Mouse (Mus musculus): ENCODE results near the gene Tbc1d22a. TPM values are rescaled to one million over a fixed set of nuclear protein-coding genes. Genes with fewer than 3 reads are reported as not detected.

Gene Tbc1d22a
- total RNA-seq, 1 experiment from 2014 or later: 14.6 TPM

GRCm38 (mm10) chr15:86364948-86365658 is 150.8 kb downstream of the Tbc1d22a start:
- ATAC-seq (replicated peaks in 1 of 2; ENCODE audit: insufficient read depth in 1 of 2, low FRiP score in 2 of 2, low TSS enrichment in 1 of 2, low read depth in 1 of 2, poor library complexity in 2 of 2, severe bottlenecking in 2 of 2): no peak

DNA sequence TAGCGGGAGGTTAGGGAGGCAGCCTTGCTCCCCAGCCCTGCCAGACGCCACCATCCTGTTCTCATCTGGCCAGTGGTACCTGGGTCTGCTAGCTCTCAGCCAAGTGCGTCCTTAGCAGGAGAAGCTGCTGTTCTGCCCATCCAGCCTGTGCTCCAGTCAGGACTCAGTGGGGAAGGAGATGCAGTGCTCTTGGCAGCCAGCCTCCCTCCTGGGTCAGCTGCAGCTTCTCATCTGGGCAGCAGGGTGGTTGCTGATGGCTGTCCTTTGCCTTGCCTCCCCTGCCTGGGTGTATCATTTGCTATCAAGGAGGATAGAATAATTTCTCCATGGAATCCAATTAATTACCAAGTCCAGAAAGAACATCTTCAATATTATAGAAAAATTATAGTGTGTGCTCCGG is 152.5 kb downstream of the Tbc1d22a start:
- ATAC-seq (replicated peaks in 1 of 2; ENCODE audit: insufficient read depth in 1 of 2, low FRiP score in 2 of 2, low TSS enrichment in 1 of 2, low read depth in 1 of 2, poor library complexity in 2 of 2, severe bottlenecking in 2 of 2): no peak

- no peak for ATAC-seq (replicated peaks in 1 of 2; ENCODE audit: insufficient read depth in 1 of 2, low FRiP score in 2 of 2, low TSS enrichment in 1 of 2, low read depth in 1 of 2, poor library complexity in 2 of 2, severe bottlenecking in 2 of 2)
These were observed 153.0 kb downstream of the Tbc1d22a start for GRCm38 (mm10) chr15:86367247-86367646.

GRCm38 (mm10) chr15:86370846-86371245 is 156.6 kb downstream of the Tbc1d22a start:
- ATAC-seq (replicated peaks in 1 of 2; ENCODE audit: insufficient read depth in 1 of 2, low FRiP score in 2 of 2, low TSS enrichment in 1 of 2, low read depth in 1 of 2, poor library complexity in 2 of 2, severe bottlenecking in 2 of 2): no peak

GRCm38 (mm10) chr15:86375262-86375661 is 161.0 kb downstream of the Tbc1d22a start:
- ATAC-seq (replicated peaks in 1 of 2; ENCODE audit: insufficient read depth in 1 of 2, low FRiP score in 2 of 2, low TSS enrichment in 1 of 2, low read depth in 1 of 2, poor library complexity in 2 of 2, severe bottlenecking in 2 of 2): no peak

DNA sequence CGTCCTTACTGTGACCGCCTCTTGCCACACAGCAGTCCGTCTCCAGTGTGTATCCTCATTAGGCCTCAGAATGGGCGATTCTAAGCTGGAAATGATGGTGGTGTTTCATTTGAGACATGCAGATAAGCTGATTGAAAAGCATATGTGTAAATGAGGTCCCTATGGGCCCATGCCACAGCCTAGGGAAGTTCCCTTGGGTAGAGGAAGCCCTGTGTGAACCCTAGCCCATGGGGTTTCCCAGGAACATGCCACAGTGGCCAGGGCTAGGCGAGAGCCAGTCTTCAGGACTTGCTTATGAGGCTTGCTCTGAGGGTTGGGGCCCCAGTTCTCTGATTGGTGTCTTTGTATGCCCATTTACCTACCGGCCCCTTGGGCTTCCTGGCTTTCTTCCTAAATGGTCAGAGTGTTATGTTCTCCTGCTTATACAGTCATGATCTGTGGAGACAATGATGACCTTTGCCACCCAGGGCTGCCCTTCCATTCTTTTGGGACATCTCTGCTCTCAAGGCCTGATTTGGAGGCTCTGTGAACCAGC is 161.7 kb downstream of the Tbc1d22a start:
- ATAC-seq (replicated peaks in 1 of 2; ENCODE audit: insufficient read depth in 1 of 2, low FRiP score in 2 of 2, low TSS enrichment in 1 of 2, low read depth in 1 of 2, poor library complexity in 2 of 2, severe bottlenecking in 2 of 2): no peak

- no peak for ATAC-seq (replicated peaks in 1 of 2; ENCODE audit: insufficient read depth in 1 of 2, low FRiP score in 2 of 2, low TSS enrichment in 1 of 2, low read depth in 1 of 2, poor library complexity in 2 of 2, severe bottlenecking in 2 of 2)
These were observed 169.0 kb downstream of the Tbc1d22a start for GRCm38 (mm10) chr15:86383278-86383677.

DNA sequence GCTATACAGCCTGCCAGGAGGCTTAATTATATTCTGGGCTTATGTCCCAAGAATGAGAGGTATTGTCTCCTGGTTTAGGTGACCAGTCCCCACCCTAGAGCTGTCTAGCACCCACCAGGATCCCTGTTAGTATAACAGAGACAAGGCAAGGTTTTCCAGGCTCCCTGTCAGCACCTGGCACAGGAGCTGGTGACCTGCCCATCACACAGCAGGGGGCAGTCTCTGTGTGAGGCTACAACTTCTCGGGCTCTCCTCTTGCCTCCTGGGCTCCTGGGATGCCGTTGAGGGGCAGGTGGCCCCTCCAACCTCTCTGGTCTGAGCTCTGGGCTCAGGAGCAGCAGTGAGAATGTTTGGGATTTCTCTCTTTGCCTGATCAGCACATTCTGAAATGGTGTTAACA is 171.2 kb downstream of the Tbc1d22a start:
- ATAC-seq (replicated peaks in 1 of 2; ENCODE audit: insufficient read depth in 1 of 2, low FRiP score in 2 of 2, low TSS enrichment in 1 of 2, low read depth in 1 of 2, poor library complexity in 2 of 2, severe bottlenecking in 2 of 2): no peak

GRCm38 (mm10) chr15:86386325-86386724 is 172.1 kb downstream of the Tbc1d22a start:
- peak; percentile 39 to 67 for ATAC-seq (replicated peaks in 1 of 2; ENCODE audit: insufficient read depth in 1 of 2, low FRiP score in 2 of 2, low TSS enrichment in 1 of 2, low read depth in 1 of 2, poor library complexity in 2 of 2, severe bottlenecking in 2 of 2)

DNA sequence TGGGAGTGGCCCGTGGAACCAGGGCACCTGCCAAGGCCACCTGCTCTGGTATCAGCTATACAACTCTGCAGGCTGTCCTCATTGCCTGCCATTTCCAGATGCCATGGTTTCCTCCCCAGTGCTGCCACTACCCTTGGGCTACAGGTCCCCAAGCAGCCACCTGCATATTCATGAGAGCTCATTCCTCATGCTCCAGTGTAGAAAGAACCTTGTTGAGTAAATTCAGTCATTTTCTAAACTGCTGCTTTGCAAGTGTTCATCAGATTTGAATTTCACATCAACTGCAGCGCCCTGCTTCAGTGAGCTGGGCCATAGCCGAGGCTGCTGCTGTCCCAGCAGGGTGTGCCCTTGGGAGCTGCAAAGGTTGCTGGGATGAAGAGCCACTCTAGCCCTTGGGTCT is 174.3 kb downstream of the Tbc1d22a start:
- no peak for ATAC-seq (replicated peaks in 1 of 2; ENCODE audit: insufficient read depth in 1 of 2, low FRiP score in 2 of 2, low TSS enrichment in 1 of 2, low read depth in 1 of 2, poor library complexity in 2 of 2, severe bottlenecking in 2 of 2)

DNA sequence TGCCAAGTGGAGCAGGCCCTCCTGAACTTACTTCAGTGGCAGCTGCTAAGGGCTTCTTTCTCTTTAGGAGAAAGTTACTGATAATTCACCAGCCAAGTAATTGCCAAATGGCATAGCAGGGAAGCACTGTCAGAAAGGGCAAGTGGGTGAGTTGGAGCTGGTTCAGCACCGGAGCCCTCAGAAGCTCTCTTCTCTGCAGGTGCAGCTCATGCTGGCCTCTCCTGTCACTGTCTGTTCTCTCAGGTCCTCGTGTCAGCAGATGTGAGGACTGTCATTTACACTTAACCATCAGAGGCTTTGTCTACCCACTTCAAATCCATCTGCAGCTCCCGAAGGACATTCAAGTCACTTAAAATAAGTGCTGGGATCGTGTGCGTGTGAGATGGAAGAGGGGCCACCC is 190.6 kb downstream of the Tbc1d22a start:
- no peak for ATAC-seq (replicated peaks in 1 of 2; ENCODE audit: insufficient read depth in 1 of 2, low FRiP score in 2 of 2, low TSS enrichment in 1 of 2, low read depth in 1 of 2, poor library complexity in 2 of 2, severe bottlenecking in 2 of 2)

GRCm38 (mm10) chr15:86405527-86405926 is 191.3 kb downstream of the Tbc1d22a start:
- ATAC-seq (replicated peaks in 1 of 2; ENCODE audit: insufficient read depth in 1 of 2, low FRiP score in 2 of 2, low TSS enrichment in 1 of 2, low read depth in 1 of 2, poor library complexity in 2 of 2, severe bottlenecking in 2 of 2): peak; percentile 51 to 58; a peak in 1 of 4 replicates

DNA sequence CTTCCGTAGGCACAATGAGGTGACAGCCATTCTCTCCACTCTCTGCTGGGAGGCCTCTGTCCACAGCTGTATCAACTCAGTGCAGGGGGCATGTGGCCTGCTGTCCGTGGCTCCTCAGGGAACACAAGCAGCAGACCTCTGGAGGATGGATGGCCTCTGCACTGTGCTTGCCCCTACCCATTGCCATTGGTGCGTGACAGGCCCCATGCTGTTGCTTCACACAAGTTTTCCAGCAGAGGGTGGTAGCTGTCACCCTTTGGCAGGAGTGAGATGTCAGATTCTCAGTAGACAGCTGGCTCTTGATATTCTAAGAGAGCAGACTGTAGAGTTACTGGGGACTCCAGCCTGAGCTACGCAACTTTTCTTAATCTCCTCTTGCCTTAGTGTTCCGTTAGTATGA is 195.1 kb downstream of the Tbc1d22a start:
- ATAC-seq (replicated peaks in 1 of 2; ENCODE audit: insufficient read depth in 1 of 2, low FRiP score in 2 of 2, low TSS enrichment in 1 of 2, low read depth in 1 of 2, poor library complexity in 2 of 2, severe bottlenecking in 2 of 2): 0 out of 4 replicates have a peak, but pooled peaks of 1 of the 2 experiments have one; percentile 19

- no peak for ATAC-seq (replicated peaks in 1 of 2; ENCODE audit: insufficient read depth in 1 of 2, low FRiP score in 2 of 2, low TSS enrichment in 1 of 2, low read depth in 1 of 2, poor library complexity in 2 of 2, severe bottlenecking in 2 of 2)
These were observed 197.3 kb downstream of the Tbc1d22a start for GRCm38 (mm10) chr15:86411532-86412080.

- ATAC-seq (replicated peaks in 1 of 2; ENCODE audit: insufficient read depth in 1 of 2, low FRiP score in 2 of 2, low TSS enrichment in 1 of 2, low read depth in 1 of 2, poor library complexity in 2 of 2, severe bottlenecking in 2 of 2): no peak
These were observed 201.7 kb downstream of the Tbc1d22a start for GRCm38 (mm10) chr15:86415951-86416350.

DNA sequence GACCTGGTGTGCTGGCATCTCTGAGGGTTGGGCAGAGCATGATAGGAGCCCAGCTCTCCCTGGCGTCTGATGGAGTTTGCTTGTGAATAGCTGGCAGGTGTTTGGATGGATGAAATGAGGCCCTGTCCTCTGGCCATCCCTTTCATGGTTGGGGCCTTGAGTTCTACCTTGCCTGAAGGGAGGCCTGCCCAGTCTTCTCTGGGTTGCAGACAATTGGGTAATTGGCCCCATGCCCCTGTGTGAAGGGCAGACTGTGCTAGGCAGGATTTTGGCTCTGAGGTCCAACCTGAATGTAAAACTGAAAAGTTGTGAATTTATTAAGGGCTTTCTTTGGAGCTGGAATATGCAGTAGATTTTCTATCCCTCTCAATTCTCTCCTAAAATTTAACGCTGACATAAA is 204.2 kb downstream of the Tbc1d22a start:
- ATAC-seq (replicated peaks in 1 of 2; ENCODE audit: insufficient read depth in 1 of 2, low FRiP score in 2 of 2, low TSS enrichment in 1 of 2, low read depth in 1 of 2, poor library complexity in 2 of 2, severe bottlenecking in 2 of 2): no peak

- no peak for ATAC-seq (replicated peaks in 1 of 2; ENCODE audit: insufficient read depth in 1 of 2, low FRiP score in 2 of 2, low TSS enrichment in 1 of 2, low read depth in 1 of 2, poor library complexity in 2 of 2, severe bottlenecking in 2 of 2)
These were observed 205.4 kb downstream of the Tbc1d22a start for GRCm38 (mm10) chr15:86419620-86420019.

- ATAC-seq (replicated peaks in 1 of 2; ENCODE audit: insufficient read depth in 1 of 2, low FRiP score in 2 of 2, low TSS enrichment in 1 of 2, low read depth in 1 of 2, poor library complexity in 2 of 2, severe bottlenecking in 2 of 2): no peak
These were observed 208.6 kb downstream of the Tbc1d22a start for GRCm38 (mm10) chr15:86422858-86423257.

GRCm38 (mm10) chr15:86423884-86424283 is 209.6 kb downstream of the Tbc1d22a start:
- no peak for ATAC-seq (replicated peaks in 1 of 2; ENCODE audit: insufficient read depth in 1 of 2, low FRiP score in 2 of 2, low TSS enrichment in 1 of 2, low read depth in 1 of 2, poor library complexity in 2 of 2, severe bottlenecking in 2 of 2)

Data from hematopoietic stem cell, adult 5-6 weeks (primary cell).